Mouse (Mus musculus): Measurements from ENCODE around the gene Wdfy3.

- TF ChIP-seq CTCF (IDR thresholded peaks at IDR 0.05; ENCODE audit: low read depth, low read length) (peak; percentile 38), POLR2A (IDR thresholded peaks at IDR 0.05; ENCODE audit: extremely low read depth, insufficient read depth, low read length) (no peak)
Observed at GRCm38 (mm10) chr5:102069051-102069766, 512 bp downstream of the Wdfy3 start.

Measured in liver, adult 2 months (tissue).